Mouse (Mus musculus) E14TG2a.4 (cell line): Measurements from ENCODE around the gene Gstm3.

Experiments used
- CTCF ChIP-seq: conservative IDR thresholded peaks from 2 replicates; pipeline ENCODE4 v1.5.1; 2014; ENCODE audit warnings: low read length
- NANOG ChIP-seq: IDR thresholded peaks from 2 replicates; pipeline ENCODE4 v1.6.1; 2014; ENCODE audit warnings: borderline replicate concordance, low read length, mixed read lengths
- POU5F1 ChIP-seq: IDR thresholded peaks from 2 replicates; pipeline ENCODE4 v1.6.1; 2014; ENCODE audit warnings: low read length, borderline replicate concordance

GRCm38 (mm10) chr3:107920348-107920747 is 48.7 kb downstream of the Gstm3 start:
- TF ChIP-seq CTCF: no peak
- TF ChIP-seq NANOG: no peak
- no peak for TF ChIP-seq POU5F1
